Mouse (Mus musculus) intestine, embryonic 16.5 days (tissue): Measurements from ENCODE around the gene Stat5b. TPM values are rescaled to one million over a fixed set of nuclear protein-coding genes. Genes with fewer than 3 reads are reported as not detected.

Source experiments
- ATAC-seq: fragments of 200-750 bp; cut with Nextera tagmentation; 2 replicates; pipeline ENCODE4 v1.8.0; 2017; ENCODE audit warnings: moderate TSS enrichment, moderate library complexity
- H3K27ac ChIP-seq: fragments of 300-500 bp; sonication (generic); 2 replicates; pipeline ENCODE4 v1.5.1; 2014; ENCODE audit warnings: mild to moderate bottlenecking, low read length
- H3K27me3 ChIP-seq: fragments of 300-500 bp; sonication (generic); replicated peaks from 2 replicates; pipeline ENCODE4 v1.6.1; 2014; ENCODE audit warnings: low read length, control low read depth, mixed read lengths; ENCODE audit not compliant: control insufficient read depth, insufficient read depth
- H3K36me3 ChIP-seq: fragments of 300-500 bp; sonication (generic); 2 replicates; pipeline ENCODE4 v1.6.1; 2014; ENCODE audit warnings: low read length, control low read depth; ENCODE audit not compliant: control insufficient read depth, insufficient read depth
- H3K4me1 ChIP-seq: fragments of 300-500 bp; sonication (generic); 2 replicates; pipeline ENCODE4 v1.6.1; 2014; ENCODE audit warnings: low read length, control low read depth, mixed read lengths; ENCODE audit not compliant: control insufficient read depth, insufficient read depth
- H3K4me2 ChIP-seq: fragments of 300-500 bp; sonication (generic); 2 replicates; pipeline ENCODE4 v1.6.1; 2014; ENCODE audit warnings: low read depth, low read length, control low read depth
- H3K4me3 ChIP-seq: fragments of 300-500 bp; sonication (generic); 2 replicates; pipeline ENCODE4 v1.5.1; 2014; ENCODE audit warnings: mild to moderate bottlenecking, low read length
- H3K9ac ChIP-seq: fragments of 300-500 bp; sonication (generic); 2 replicates; pipeline ENCODE4 v1.6.1; 2014; ENCODE audit warnings: low read depth, low read length
- H3K9me3 ChIP-seq: fragments of 300-500 bp; sonication (generic); 2 replicates; pipeline ENCODE4 v1.6.1; 2016; ENCODE audit warnings: low read length, control low read depth; ENCODE audit not compliant: control insufficient read depth
- WGBS: fragments of 180-500 bp; shearing (Covaris S2); extraction: QIAGEN DNeasy Blood & Tissue Kit; methylation state at CpG from one replicate; pipeline ENCODE4 v1.1.7; 2014; 5-methylcytosine and 5-hydroxymethylcytosine counted together
- polyA plus RNA-seq: library from polyadenylated mRNA; unstranded; fragments of >200 nt; fragmentation: Nextera tagmentation; extraction: Ambion mirVana; gene quantifications from 2 replicates; pipeline ENCODE4 v1.2.1, GENCODE M21; 2015

The Stat5b gene
- polyA plus RNA-seq, 1 experiment from 2014 or later, result 22.8 TPM

DNA sequence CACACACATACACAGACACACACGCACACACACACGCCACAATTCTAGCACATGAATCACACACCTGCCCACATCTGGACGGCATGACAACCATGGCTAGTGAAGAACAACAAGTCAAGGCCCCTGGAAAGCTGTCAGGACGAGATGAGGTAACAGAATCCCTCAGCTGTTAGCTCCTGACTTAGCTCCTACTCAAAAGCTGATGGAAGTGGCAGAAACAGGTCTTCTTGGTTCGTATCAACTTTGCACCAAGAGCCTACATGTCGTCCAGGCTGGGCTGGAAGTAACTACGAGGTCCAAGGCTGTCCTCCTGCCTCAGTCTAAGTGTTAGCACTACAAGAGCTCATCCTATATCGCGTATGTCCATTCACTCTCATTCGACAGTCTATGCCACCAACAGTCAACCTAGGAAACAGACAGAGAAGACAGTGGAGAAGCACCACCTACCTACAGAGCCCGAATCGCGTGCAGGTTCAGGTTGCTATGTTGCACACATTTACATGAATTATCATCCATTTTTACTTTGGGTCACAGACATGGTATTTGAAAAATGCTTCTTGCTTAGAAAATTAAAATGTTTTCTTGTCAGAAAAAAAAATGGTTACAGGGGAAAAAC, 28.8 kb downstream of the Stat5b start:
- H3K36me3 ChIP-seq, result no peaks in the 10 kb centered on the region
- no peaks in the 10 kb centered on the region for H3K9me3 ChIP-seq
- no peak overlapping the region for H3K4me3 ChIP-seq
- H3K4me1 ChIP-seq, result peaks cover 5% of the 10 kb centered on the region; the same call in 1 of the 2 replicates
- no peak for ATAC-seq
- WGBS, result 90% methylated on average over 13 of the region's 13 CpGs
- no peak overlapping the region for H3K27ac ChIP-seq
- no peak overlapping the region for H3K9ac ChIP-seq
- H3K4me2 ChIP-seq, result no peak overlapping the region
- no peaks in the 10 kb centered on the region for H3K27me3 ChIP-seq

DNA sequence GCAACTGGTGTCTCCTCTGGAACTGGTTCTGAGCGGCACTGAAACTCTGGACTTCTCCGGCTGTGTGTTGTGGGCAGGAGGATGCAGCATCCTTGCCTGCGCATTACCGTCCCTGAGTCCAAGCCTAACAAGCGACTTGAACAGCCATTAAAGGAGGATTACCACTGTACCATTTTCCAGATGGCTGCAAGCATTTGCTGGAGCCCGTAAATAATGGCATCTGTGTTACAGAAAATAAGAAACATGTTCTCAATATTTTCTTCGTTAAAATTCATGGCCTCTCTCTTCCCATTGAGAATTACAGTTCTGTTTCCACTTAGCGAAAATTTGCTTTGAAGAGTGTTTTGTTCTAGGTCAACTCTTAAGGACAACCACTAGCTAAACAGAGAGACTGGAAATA, 30.5 kb downstream of the Stat5b start:
- WGBS, result 89% methylated on average over 8 of the region's 8 CpGs
- no peak for ATAC-seq
- Histone ChIP-seq H3K4me1 (peaks cover 14% of the 10 kb centered on the region), H3K4me3 (no peak overlapping the region), H3K4me2 (no peak overlapping the region), H3K9me3 (no peaks in the 10 kb centered on the region), H3K36me3 (no peaks in the 10 kb centered on the region), H3K9ac (no peak overlapping the region), H3K27me3 (no peaks in the 10 kb centered on the region), H3K27ac (no peak overlapping the region)

DNA sequence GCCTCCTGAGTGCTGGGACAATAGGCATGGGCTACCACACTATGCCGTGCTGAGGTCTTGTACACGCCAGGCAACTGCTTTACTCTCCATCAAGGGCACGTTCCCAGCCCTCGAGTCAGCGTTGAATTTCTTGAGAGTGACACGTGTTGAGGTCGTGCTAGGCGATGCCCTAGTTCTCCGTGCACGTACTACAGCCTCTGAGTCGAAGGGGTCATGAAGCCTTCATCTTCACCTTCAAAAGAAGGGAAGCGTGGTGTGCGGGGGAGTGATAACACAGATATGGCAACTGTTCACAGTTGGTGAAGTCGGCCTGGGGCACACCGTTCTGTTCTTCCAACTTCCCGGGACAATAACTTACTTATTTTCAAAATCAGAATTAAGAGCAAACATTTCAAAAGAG, 30.9 kb downstream of the Stat5b start:
- Histone ChIP-seq H3K4me1 (peaks cover 19% of the 10 kb centered on the region), H3K4me2 (no peak overlapping the region), H3K27me3 (no peaks in the 10 kb centered on the region), H3K9me3 (no peaks in the 10 kb centered on the region), H3K9ac (no peak overlapping the region), H3K36me3 (no peaks in the 10 kb centered on the region), H3K27ac (no peak overlapping the region), H3K4me3 (no peak overlapping the region)
- 89% methylated on average over 16 of the region's 16 CpGs for WGBS
- ATAC-seq, result no peak

DNA sequence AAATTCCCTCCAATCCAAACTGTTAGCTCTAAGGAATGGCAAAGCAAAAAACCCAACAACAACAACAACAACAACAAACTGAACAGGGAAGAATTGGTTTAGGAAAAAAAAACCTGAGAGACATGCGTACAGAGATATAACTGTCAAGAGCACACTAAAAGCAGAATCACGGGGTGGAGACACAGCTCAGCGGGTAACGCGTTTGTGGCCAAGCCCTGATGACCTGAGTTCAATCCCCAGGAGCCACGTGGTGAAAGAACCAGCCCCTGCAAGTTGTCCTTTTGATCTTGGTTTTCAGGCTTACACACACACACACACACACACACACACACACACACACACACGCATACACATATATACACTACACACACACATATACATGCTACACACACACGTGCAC, 31.5 kb downstream of the Stat5b start:
- Histone ChIP-seq H3K9me3 (no peaks in the 10 kb centered on the region), H3K4me2 (no peak overlapping the region), H3K27ac (no peak overlapping the region), H3K27me3 (no peaks in the 10 kb centered on the region), H3K4me1 (peaks cover 20% of the 10 kb centered on the region), H3K4me3 (no peak overlapping the region), H3K36me3 (no peaks in the 10 kb centered on the region), H3K9ac (no peak overlapping the region)
- 69% methylated on average over 8 of the region's 8 CpGs for WGBS
- no peak for ATAC-seq

DNA sequence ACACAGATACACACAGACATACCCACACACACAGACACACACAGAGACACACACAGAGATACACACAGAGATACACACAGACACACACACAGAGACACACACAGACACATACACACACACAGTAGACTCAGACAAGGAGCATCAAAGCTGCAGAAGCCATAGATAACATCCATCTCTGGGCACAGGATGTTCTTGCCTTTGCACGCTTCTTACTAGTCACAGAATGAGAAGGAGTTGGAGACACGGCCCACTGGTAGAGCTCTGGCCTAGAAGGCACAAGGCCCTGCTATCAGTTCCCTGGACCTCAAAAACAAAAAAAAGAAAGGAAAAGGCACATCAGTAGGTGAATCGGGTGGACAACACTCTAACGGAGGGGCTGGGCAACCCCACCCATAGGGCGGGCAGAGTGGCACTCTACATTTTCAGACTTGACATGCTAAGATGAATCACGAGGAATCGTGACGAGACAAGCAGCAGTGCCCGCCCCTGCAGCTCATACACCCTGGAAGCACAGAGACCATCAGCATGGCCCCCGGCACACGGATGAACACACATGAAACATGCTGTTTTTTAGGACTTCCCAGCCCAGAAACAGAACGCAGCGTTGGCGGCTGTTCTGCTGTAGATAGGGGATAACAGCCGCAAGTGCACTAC, 32.0 kb downstream of the Stat5b start:
- no peak overlapping the region for H3K4me3 ChIP-seq
- H3K9me3 ChIP-seq, result no peaks in the 10 kb centered on the region
- H3K27ac ChIP-seq, result no peak overlapping the region
- H3K27me3 ChIP-seq, result no peaks in the 10 kb centered on the region
- WGBS, result 90% methylated on average over 15 of the region's 15 CpGs
- peaks cover 20% of the 10 kb centered on the region for H3K4me1 ChIP-seq
- H3K36me3 ChIP-seq, result no peaks in the 10 kb centered on the region
- H3K4me2 ChIP-seq, result no peak overlapping the region
- ATAC-seq, result no peak
- H3K9ac ChIP-seq, result no peak overlapping the region

DNA sequence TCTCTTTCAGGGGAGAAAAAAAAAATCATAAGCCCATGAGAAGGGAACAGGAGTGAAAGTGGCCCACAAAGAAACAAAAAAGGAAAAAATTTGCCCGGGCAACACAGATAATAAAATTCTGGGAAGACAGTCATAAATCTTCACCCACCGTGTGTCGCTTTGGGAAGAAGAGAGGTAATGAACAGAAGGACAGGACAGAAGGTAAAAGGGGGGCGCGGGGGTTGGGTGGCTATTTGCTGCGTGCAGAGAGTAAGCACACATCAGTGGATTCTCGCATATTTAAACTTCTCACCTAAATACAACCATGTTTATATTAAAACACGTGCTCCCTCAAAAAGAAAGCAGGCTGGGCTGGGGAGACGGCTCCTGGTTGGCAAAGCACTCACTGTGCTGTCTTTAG, 33.2 kb downstream of the Stat5b start:
- H3K36me3 ChIP-seq, result no peaks in the 10 kb centered on the region
- H3K4me1 ChIP-seq, result peaks cover 17% of the 10 kb centered on the region
- no peak overlapping the region for H3K9ac ChIP-seq
- H3K4me2 ChIP-seq, result no peak overlapping the region
- no peaks in the 10 kb centered on the region for H3K9me3 ChIP-seq
- no peak overlapping the region for H3K27ac ChIP-seq
- no peaks in the 10 kb centered on the region for H3K27me3 ChIP-seq
- ATAC-seq, result no peak
- WGBS, result 40% methylated on average over 9 of the region's 9 CpGs
- H3K4me3 ChIP-seq, result no peak overlapping the region

DNA sequence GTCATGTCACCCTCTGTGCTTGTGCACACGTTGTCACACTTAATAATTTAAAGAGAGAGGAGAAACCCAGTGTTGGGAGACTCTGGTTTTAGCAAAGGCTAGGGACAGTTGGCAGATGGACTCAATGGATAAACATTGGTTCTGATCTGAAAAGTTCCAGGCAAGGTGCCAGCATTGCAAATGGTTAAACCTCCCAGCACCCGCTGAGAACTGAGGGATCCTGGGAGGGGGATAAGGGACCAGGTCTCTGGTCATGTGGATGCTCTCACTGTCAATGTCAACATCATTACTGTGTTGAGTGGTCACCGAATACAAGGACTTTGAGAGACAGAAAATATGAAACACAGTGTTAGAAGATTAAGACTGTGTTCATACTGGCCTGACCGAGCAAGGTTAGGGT, 33.7 kb downstream of the Stat5b start:
- Histone ChIP-seq H3K27ac (no peak overlapping the region), H3K9ac (no peak overlapping the region)
- WGBS, result 50% methylated on average over 4 of the region's 4 CpGs

DNA sequence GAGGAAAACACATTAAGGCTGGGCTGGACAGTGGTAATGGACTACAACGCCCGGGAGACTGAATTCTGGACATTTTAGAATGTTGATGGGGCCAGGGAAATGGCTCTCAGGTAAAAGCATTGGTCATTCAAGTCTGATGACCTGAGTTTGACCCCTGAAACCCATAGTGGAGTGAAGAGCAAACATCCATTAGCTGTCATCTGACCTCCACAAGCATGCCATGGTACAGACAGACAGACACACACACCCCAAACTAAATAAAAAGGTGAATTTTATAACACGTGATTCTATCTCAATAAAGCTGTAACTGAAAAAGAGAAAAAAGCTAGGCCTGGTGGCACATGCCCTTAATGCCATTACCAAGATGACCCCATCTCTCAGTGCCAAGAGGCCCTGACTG, 34.2 kb downstream of the Stat5b start:
- H3K9ac ChIP-seq, result no peak overlapping the region
- no peak overlapping the region for H3K4me3 ChIP-seq
- peaks cover 17% of the 10 kb centered on the region for H3K4me1 ChIP-seq
- no peaks in the 10 kb centered on the region for H3K9me3 ChIP-seq
- no peak overlapping the region for H3K4me2 ChIP-seq
- H3K27ac ChIP-seq, result no peak overlapping the region
- no peak for ATAC-seq
- no peaks in the 10 kb centered on the region for H3K27me3 ChIP-seq
- no peaks in the 10 kb centered on the region for H3K36me3 ChIP-seq
- WGBS, result 49% methylated on average over 3 of the region's 3 CpGs

More for the DNA sequence above, 33.7 kb downstream of the Stat5b start:
- no peaks in the 10 kb centered on the region for H3K27me3 ChIP-seq
- H3K9me3 ChIP-seq, result no peaks in the 10 kb centered on the region
- H3K36me3 ChIP-seq, result no peaks in the 10 kb centered on the region
- no peak overlapping the region for H3K4me3 ChIP-seq
- H3K4me2 ChIP-seq, result no peak overlapping the region
- ATAC-seq, result no peak
- H3K4me1 ChIP-seq, result peaks cover 17% of the 10 kb centered on the region

DNA sequence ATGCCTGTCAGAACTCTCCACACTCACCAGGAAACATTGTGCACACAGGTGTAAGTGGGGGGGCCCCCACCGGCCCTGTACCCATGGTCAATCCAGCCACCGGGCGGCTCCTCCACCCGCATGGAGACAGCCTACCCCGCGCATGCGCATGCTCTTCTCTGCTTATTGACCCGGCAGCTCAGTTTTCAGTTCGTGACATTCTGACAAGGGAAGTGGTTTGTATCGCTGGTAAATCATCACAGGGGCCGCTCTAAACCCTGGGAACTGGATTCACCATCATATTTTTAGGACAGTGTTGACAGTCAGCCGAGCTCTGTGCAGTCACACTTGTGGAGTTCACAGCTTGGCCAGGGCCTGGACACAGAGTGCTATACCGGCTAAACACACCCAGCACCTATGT, 36.0 kb downstream of the Stat5b start:
- H3K4me2 ChIP-seq, result peak overlapping the region; percentile 40; the same call in 1 of the 2 replicates
- peaks cover 17% of the 10 kb centered on the region for H3K4me1 ChIP-seq
- 38% methylated on average over 13 of the region's 13 CpGs for WGBS
- H3K9ac ChIP-seq, result no peak overlapping the region
- ATAC-seq, result peak; percentile 79
- H3K27me3 ChIP-seq, result no peaks in the 10 kb centered on the region
- no peaks in the 10 kb centered on the region for H3K36me3 ChIP-seq
- H3K4me3 ChIP-seq, result peak overlapping the region; percentile 1
- H3K27ac ChIP-seq, result no peak overlapping the region
- no peaks in the 10 kb centered on the region for H3K9me3 ChIP-seq

DNA sequence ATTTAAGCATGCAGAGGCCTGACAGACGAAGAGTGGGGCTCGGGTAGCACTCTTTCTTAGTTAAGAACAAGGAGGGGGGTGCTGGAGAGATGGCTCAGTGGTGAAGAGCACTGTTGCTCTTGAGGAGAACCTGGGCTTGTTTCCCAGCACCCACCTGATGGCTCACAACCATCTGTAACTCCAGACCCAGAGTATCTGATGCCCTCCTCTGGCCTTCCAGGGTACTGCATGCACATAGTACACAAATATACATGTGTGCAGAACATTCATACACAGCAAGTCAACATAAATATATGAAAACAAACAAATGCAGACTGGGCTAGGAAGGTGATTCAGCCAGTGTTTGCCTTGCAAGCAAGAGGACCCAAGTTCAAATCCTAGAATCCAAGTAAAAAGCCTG, 39.4 kb downstream of the Stat5b start:
- ATAC-seq, result no peak
- 94% methylated on average over 2 of the region's 2 CpGs for WGBS
- H3K27ac ChIP-seq, result no peak overlapping the region

More for the DNA sequence above, 39.4 kb downstream of the Stat5b start:
- Histone ChIP-seq H3K9ac (no peak overlapping the region), H3K9me3 (no peaks in the 10 kb centered on the region), H3K4me2 (no peak overlapping the region), H3K4me3 (no peak overlapping the region), H3K27me3 (no peaks in the 10 kb centered on the region), H3K36me3 (no peaks in the 10 kb centered on the region), H3K4me1 (peaks cover 8% of the 10 kb centered on the region)
